Mouse (Mus musculus) forebrain, embryonic 13.5 days (tissue): ENCODE measurements at regions not wholly inside any gene's neighbourhood (a gene's known extent, or its start where the extent isn't known, plus 50 kb on each side); places are given as distances from the start of the nearest gene placed in this dataset.

ENCODE experiments used
- ATAC-seq: fragments of 200-750 bp; cut with Nextera tagmentation; 2 replicates; pipeline ENCODE4 v1.8.0; 2017
- H3K27ac ChIP-seq: fragments of 300-500 bp; sonication (generic); 2 replicates; pipeline ENCODE4 v1.5.1; 2015; ENCODE audit warnings: inconsistent platforms, mild to moderate bottlenecking, moderate library complexity
- H3K27me3 ChIP-seq: fragments of 300-500 bp; sonication (generic); 2 replicates; pipeline ENCODE4 v1.6.1; 2015; ENCODE audit warnings: mild to moderate bottlenecking, inconsistent platforms
- H3K36me3 ChIP-seq: fragments of 300-500 bp; sonication (generic); 2 replicates; pipeline ENCODE4 v1.6.1; 2015; ENCODE audit warnings: mild to moderate bottlenecking, inconsistent platforms; ENCODE audit not compliant: poor library complexity, severe bottlenecking
- H3K4me1 ChIP-seq: fragments of 300-500 bp; sonication (generic); 2 replicates; pipeline ENCODE4 v1.6.1; 2015; ENCODE audit warnings: inconsistent platforms
- H3K4me2 ChIP-seq: fragments of 300-500 bp; sonication (generic); 2 replicates; pipeline ENCODE4 v1.6.1; 2015; ENCODE audit warnings: inconsistent platforms, mild to moderate bottlenecking, moderate library complexity
- H3K4me3 ChIP-seq: fragments of 300-500 bp; sonication (generic); 2 replicates; pipeline ENCODE4 v1.5.1; 2015; ENCODE audit warnings: mild to moderate bottlenecking, inconsistent platforms
- H3K9ac ChIP-seq: fragments of 300-500 bp; sonication (generic); 2 replicates; pipeline ENCODE4 v1.6.1; 2015; ENCODE audit warnings: mild to moderate bottlenecking, inconsistent platforms
- H3K9me3 ChIP-seq: fragments of 300-500 bp; sonication (generic); replicated peaks from 2 replicates; pipeline ENCODE4 v1.6.1; 2016; ENCODE audit warnings: inconsistent platforms
- WGBS: fragments of 180-500 bp; shearing (Covaris S2); methylation state at CpG from one replicate; pipeline ENCODE4 v1.1.7; 2015; 5-methylcytosine and 5-hydroxymethylcytosine counted together

- WGBS, result 88% methylated on average over 7 of the region's 7 CpGs
- Histone ChIP-seq H3K9ac (no peak overlapping the region), H3K4me1 (no peaks in the 10 kb centered on the region)
These were observed 417.6 kb upstream of the Klhl29 start for GRCm38 (mm10) chr12:5793051-5793450.

GRCm38 (mm10) chr12:5787074-5787813, 411.8 kb upstream of the Klhl29 start:
- no peak overlapping the region for H3K27ac ChIP-seq
- ATAC-seq, result no peak
- no peaks in the 10 kb centered on the region for H3K9me3 ChIP-seq
- H3K27me3 ChIP-seq, result no peaks in the 10 kb centered on the region
- WGBS, result 68% methylated on average over 7 of the region's 7 CpGs
- H3K36me3 ChIP-seq, result no peaks in the 10 kb centered on the region
- no peak overlapping the region for H3K9ac ChIP-seq
- no peak overlapping the region for H3K4me2 ChIP-seq
- no peak overlapping the region for H3K4me3 ChIP-seq
- H3K4me1 ChIP-seq, result no peaks in the 10 kb centered on the region

More at GRCm38 (mm10) chr12:5793051-5793450, 417.6 kb upstream of the Klhl29 start:
- H3K36me3 ChIP-seq, result no peaks in the 10 kb centered on the region
- no peak overlapping the region for H3K4me2 ChIP-seq
- ATAC-seq, result no peak
- no peaks in the 10 kb centered on the region for H3K9me3 ChIP-seq
- H3K4me3 ChIP-seq, result no peak overlapping the region
- H3K27ac ChIP-seq, result no peak overlapping the region
- no peaks in the 10 kb centered on the region for H3K27me3 ChIP-seq

GRCm38 (mm10) chr12:5781276-5781675, 405.8 kb upstream of the Klhl29 start:
- no peak overlapping the region for H3K27ac ChIP-seq
- H3K27me3 ChIP-seq, result no peaks in the 10 kb centered on the region
- no peaks in the 10 kb centered on the region for H3K36me3 ChIP-seq
- H3K9ac ChIP-seq, result no peak overlapping the region
- no peak for ATAC-seq
- no peaks in the 10 kb centered on the region for H3K9me3 ChIP-seq
- H3K4me3 ChIP-seq, result no peak overlapping the region
- H3K4me1 ChIP-seq, result peaks cover 7% of the 10 kb centered on the region
- 22% methylated on average over 3 of the region's 3 CpGs for WGBS
- H3K4me2 ChIP-seq, result no peak overlapping the region

GRCm38 (mm10) chr12:5777556-5777955, 402.1 kb upstream of the Klhl29 start:
- Histone ChIP-seq H3K9ac (no peak overlapping the region), H3K27ac (no peak overlapping the region), H3K4me2 (no peak overlapping the region), H3K4me3 (no peak overlapping the region), H3K9me3 (no peaks in the 10 kb centered on the region), H3K4me1 (peaks cover 7% of the 10 kb centered on the region), H3K27me3 (no peaks in the 10 kb centered on the region), H3K36me3 (no peaks in the 10 kb centered on the region)
- no peak for ATAC-seq

GRCm38 (mm10) chr12:5771399-5771978, 396.0 kb upstream of the Klhl29 start:
- WGBS, result 78% methylated on average over 5 of the region's 5 CpGs
- Histone ChIP-seq H3K4me3 (no peak overlapping the region), H3K27me3 (no peaks in the 10 kb centered on the region), H3K36me3 (no peaks in the 10 kb centered on the region), H3K9me3 (no peaks in the 10 kb centered on the region), H3K27ac (no peak overlapping the region), H3K4me2 (no peak overlapping the region), H3K9ac (no peak overlapping the region), H3K4me1 (no peaks in the 10 kb centered on the region)
- no peak for ATAC-seq

GRCm38 (mm10) chr12:5770531-5770930, 395.0 kb upstream of the Klhl29 start:
- no peaks in the 10 kb centered on the region for H3K27me3 ChIP-seq
- no peak overlapping the region for H3K27ac ChIP-seq
- no peaks in the 10 kb centered on the region for H3K4me1 ChIP-seq
- 74% methylated on average over 2 of the region's 2 CpGs for WGBS
- H3K9me3 ChIP-seq, result no peaks in the 10 kb centered on the region
- no peak overlapping the region for H3K4me3 ChIP-seq
- no peaks in the 10 kb centered on the region for H3K36me3 ChIP-seq
- no peak for ATAC-seq
- H3K9ac ChIP-seq, result no peak overlapping the region
- no peak overlapping the region for H3K4me2 ChIP-seq

- peaks cover 19% of the 10 kb centered on the region for H3K4me1 ChIP-seq
- 25% methylated on average over 6 of the region's 6 CpGs for WGBS
These were observed 389.1 kb upstream of the Klhl29 start for GRCm38 (mm10) chr12:5764445-5765170.

GRCm38 (mm10) chr12:5764026-5764425, 388.5 kb upstream of the Klhl29 start:
- H3K36me3 ChIP-seq, result no peaks in the 10 kb centered on the region
- no peak overlapping the region for H3K4me3 ChIP-seq
- no peaks in the 10 kb centered on the region for H3K9me3 ChIP-seq
- H3K27me3 ChIP-seq, result no peaks in the 10 kb centered on the region
- peak overlapping the region; percentile 51 for H3K27ac ChIP-seq
- H3K4me1 ChIP-seq, result peaks cover 19% of the 10 kb centered on the region
- WGBS, result 67% methylated on average over 1 of the region's 1 CpGs
- no peak overlapping the region for H3K9ac ChIP-seq
- ATAC-seq, result peak; percentile 67
- H3K4me2 ChIP-seq, result peak overlapping the region; percentile 22; the same call in 1 of the 2 replicates

More at GRCm38 (mm10) chr12:5764445-5765170, 389.1 kb upstream of the Klhl29 start:
- Histone ChIP-seq H3K27ac (peak overlapping the region; percentile 51; the same call in 1 of the 2 replicates), H3K27me3 (no peaks in the 10 kb centered on the region), H3K9me3 (no peaks in the 10 kb centered on the region), H3K36me3 (no peaks in the 10 kb centered on the region), H3K9ac (no peak overlapping the region), H3K4me2 (peak overlapping the region; percentile 22; the same call in 1 of the 2 replicates), H3K4me3 (no peak overlapping the region)
- ATAC-seq, result peak; percentile 90

GRCm38 (mm10) chr12:5762306-5762927, 386.9 kb upstream of the Klhl29 start:
- Histone ChIP-seq H3K27me3 (no peaks in the 10 kb centered on the region), H3K36me3 (no peaks in the 10 kb centered on the region), H3K27ac (no peak overlapping the region), H3K4me2 (no peak overlapping the region), H3K4me3 (no peak overlapping the region), H3K9ac (no peak overlapping the region), H3K9me3 (no peaks in the 10 kb centered on the region), H3K4me1 (peaks cover 19% of the 10 kb centered on the region)
- WGBS, result 85% methylated on average over 6 of the region's 6 CpGs
- ATAC-seq, result no peak

GRCm38 (mm10) chr12:5759485-5759884, 384.0 kb upstream of the Klhl29 start:
- Histone ChIP-seq H3K36me3 (no peaks in the 10 kb centered on the region), H3K9me3 (no peaks in the 10 kb centered on the region), H3K9ac (no peak overlapping the region), H3K4me3 (no peak overlapping the region), H3K27me3 (no peaks in the 10 kb centered on the region), H3K4me1 (peaks cover 11% of the 10 kb centered on the region), H3K4me2 (no peak overlapping the region), H3K27ac (no peak overlapping the region)
- no peak for ATAC-seq
- WGBS, result 83% methylated on average over 3 of the region's 3 CpGs

- Histone ChIP-seq H3K9ac (no peak overlapping the region), H3K4me2 (no peak overlapping the region), H3K27ac (no peak overlapping the region), H3K4me1 (no peaks in the 10 kb centered on the region), H3K27me3 (no peaks in the 10 kb centered on the region), H3K9me3 (no peaks in the 10 kb centered on the region), H3K36me3 (no peaks in the 10 kb centered on the region), H3K4me3 (no peak overlapping the region)
- ATAC-seq, result no peak
- 84% methylated on average over 2 of the region's 2 CpGs for WGBS
These were observed 382.3 kb upstream of the Klhl29 start for GRCm38 (mm10) chr12:5757766-5758165.

GRCm38 (mm10) chr12:5757361-5757760, 381.9 kb upstream of the Klhl29 start:
- ATAC-seq, result no peak
- H3K27me3 ChIP-seq, result no peaks in the 10 kb centered on the region
- no peak overlapping the region for H3K9ac ChIP-seq
- H3K27ac ChIP-seq, result no peak overlapping the region
- no peaks in the 10 kb centered on the region for H3K36me3 ChIP-seq
- H3K9me3 ChIP-seq, result no peaks in the 10 kb centered on the region
- H3K4me3 ChIP-seq, result no peak overlapping the region
- H3K4me1 ChIP-seq, result no peaks in the 10 kb centered on the region
- no peak overlapping the region for H3K4me2 ChIP-seq
- 90% methylated on average over 4 of the region's 4 CpGs for WGBS
